ENCODE assay signal across 25 mouse cellular contexts in genomic region chr10:96297658-96298057, GRCm38 (mm10).
A peak's percentile ranks its signal among the peaks of the same experiment; 100 is the strongest.
DNase-seq lines count a peak whose midpoint lies in the region; ATAC-seq and TF ChIP-seq lines count a peak whose summit lies in the region.
"Had no signal": no experiment of that assay in that cellular context is flagged by ENCODE, and none has a peak within 500 bp of the region (broad histone marks: within the 10 kb centered on the region; RNA-seq: fewer than 3 reads in every experiment).

No protein-coding gene starts in this region.

- no peaks in the 10 kb centered on the region for H3K36me3 ChIP-seq in forebrain, embryonic 10.5 days (replicated peaks)
- H3K36me3 ChIP-seq: heart, embryonic 10.5 days; limb, embryonic 10.5 days; liver, embryonic 15.5 days; lung, embryonic 15.5 days; midbrain, embryonic 13.5 days; neural tube, embryonic 12.5 days had no signal

- TF ChIP-seq CTCF in cerebellum, adult 2 months (IDR thresholded peaks at IDR 0.05; ENCODE audit: borderline replicate concordance, insufficient read depth, low read depth, low read length) = no peak

- H3K27me3 ChIP-seq in cerebellum, adult 2 months (ENCODE audit: control insufficient read depth, insufficient read depth, low read length) = no peaks in the 10 kb centered on the region
- H3K27me3 ChIP-seq in forebrain, embryonic 10.5 days (ENCODE audit: poor library complexity, severe bottlenecking) = no peaks in the 10 kb centered on the region
- H3K27me3 ChIP-seq: liver, embryonic 15.5 days; lung, embryonic 15.5 days; megakaryocyte, embryonic 14.5 days; midbrain, embryonic 13.5 days; neural tube, embryonic 12.5 days had no signal

- intact Hi-C loops in left cerebral cortex, postnatal 36 days (cut with DNase I) = no loop called here

- WGBS in cerebellum, adult 2 months = 14% methylated on average over 4 of the region's 4 CpGs
- WGBS in forebrain, embryonic 10.5 days = 89% methylated on average over 4 of the region's 4 CpGs

- peaks cover 4% of the 10 kb centered on the region; the same call in 1 of the 2 replicates for H3K4me1 ChIP-seq in cerebellum, adult 2 months (ENCODE audit: control insufficient read depth, insufficient read depth, low read length)
- H3K4me1 ChIP-seq in forebrain, embryonic 10.5 days = no peaks in the 10 kb centered on the region
- H3K4me1 ChIP-seq: heart, embryonic 10.5 days; liver, embryonic 15.5 days; megakaryocyte, embryonic 14.5 days; neural tube, embryonic 12.5 days had no signal

- DNase-seq in frontal cortex, postnatal 10 days (ENCODE audit: low spot score in 2 of 2) = no peak
- DNase-seq in left cerebral cortex, postnatal 36 days (ENCODE audit: low spot score in 2 of 2) = peak; percentile 17 to 18
- no peak for DNase-seq in left cerebral cortex, adult 11 months (ENCODE audit: low spot score)
- DNase-seq in cerebellum, adult 2 months = peak; percentile 41 to 62
- DNase-seq in right cerebral cortex, postnatal 25 days = peak; percentile 44
- DNase-seq in spleen, postnatal 10 days (ENCODE audit: low spot score in 2 of 2) = no peak
- DNase-seq in forebrain, embryonic 10.5 days (ENCODE audit: extremely low spot score, low spot score) = no peak
- DNase-seq: adrenal gland, postnatal 25 days; forebrain, postnatal 0 days; heart, postnatal 4 days; kidney, adult 18-20 months; kidney, postnatal 4 days; liver; lung, postnatal 36 days; thymus, postnatal 36 days had no signal

- no peak overlapping the region for H3K27ac ChIP-seq in cerebellum, adult 2 months (ENCODE audit: insufficient read depth, low read length)
- H3K27ac ChIP-seq in forebrain, embryonic 10.5 days = no peak overlapping the region
- H3K27ac ChIP-seq: heart, embryonic 10.5 days; hindbrain, embryonic 14.5 days; limb, embryonic 10.5 days; liver, embryonic 15.5 days; lung, embryonic 15.5 days; midbrain, embryonic 13.5 days; neural tube, embryonic 12.5 days had no signal

- ATAC-seq in frontal cortex, adult (ENCODE audit: low TSS enrichment) = peak; percentile 67
- ATAC-seq: forebrain, postnatal 0 days; inflammation-experienced regulatory T-cells, adult 6 months; midbrain, embryonic 13.5 days had no signal

- H3K4me3 ChIP-seq in cerebellum, adult 2 months (replicated peaks; ENCODE audit: insufficient read depth, low read depth, low read length) = no peak overlapping the region
- no peak overlapping the region for H3K4me3 ChIP-seq in forebrain, embryonic 10.5 days
- H3K4me3 ChIP-seq: heart, embryonic 10.5 days; limb, embryonic 10.5 days; liver, embryonic 15.5 days; lung, embryonic 15.5 days; megakaryocyte, embryonic 14.5 days; midbrain, embryonic 13.5 days; neural tube, embryonic 12.5 days had no signal

- H3K9me3 ChIP-seq in forebrain, embryonic 10.5 days = no peaks in the 10 kb centered on the region
- H3K9me3 ChIP-seq: heart, embryonic 10.5 days; limb, embryonic 10.5 days; liver, embryonic 15.5 days; lung, embryonic 15.5 days; megakaryocyte, embryonic 14.5 days; midbrain, embryonic 13.5 days; neural tube, embryonic 12.5 days had no signal

- TF ChIP-seq POLR2A in cerebellum, adult 2 months (IDR thresholded peaks at IDR 0.05; ENCODE audit: borderline replicate concordance, insufficient read depth, low read length) = no peak

Comparison
In these comparisons a context has a peak if more than half of its experiments do, and no peak if none do; other contexts are left out.
1. DNase-seq: peak in left cerebral cortex, postnatal 36 days (2 of 2), cerebellum, adult 2 months (2 of 2) and right cerebral cortex, postnatal 25 days (single experiment); none in frontal cortex, postnatal 10 days (0 of 2), left cerebral cortex, adult 11 months (single experiment), spleen, postnatal 10 days (0 of 2) and forebrain, embryonic 10.5 days (single experiment).